Mouse (Mus musculus): ENCODE results near the gene Epn3. TPM values are rescaled to one million over a fixed set of nuclear protein-coding genes. Genes with fewer than 3 reads are reported as not detected.

Epn3 gene
- total and polyA plus RNA-seq, 2 experiments from 2014 or later: 2.7 to 3.6 TPM

DNA sequence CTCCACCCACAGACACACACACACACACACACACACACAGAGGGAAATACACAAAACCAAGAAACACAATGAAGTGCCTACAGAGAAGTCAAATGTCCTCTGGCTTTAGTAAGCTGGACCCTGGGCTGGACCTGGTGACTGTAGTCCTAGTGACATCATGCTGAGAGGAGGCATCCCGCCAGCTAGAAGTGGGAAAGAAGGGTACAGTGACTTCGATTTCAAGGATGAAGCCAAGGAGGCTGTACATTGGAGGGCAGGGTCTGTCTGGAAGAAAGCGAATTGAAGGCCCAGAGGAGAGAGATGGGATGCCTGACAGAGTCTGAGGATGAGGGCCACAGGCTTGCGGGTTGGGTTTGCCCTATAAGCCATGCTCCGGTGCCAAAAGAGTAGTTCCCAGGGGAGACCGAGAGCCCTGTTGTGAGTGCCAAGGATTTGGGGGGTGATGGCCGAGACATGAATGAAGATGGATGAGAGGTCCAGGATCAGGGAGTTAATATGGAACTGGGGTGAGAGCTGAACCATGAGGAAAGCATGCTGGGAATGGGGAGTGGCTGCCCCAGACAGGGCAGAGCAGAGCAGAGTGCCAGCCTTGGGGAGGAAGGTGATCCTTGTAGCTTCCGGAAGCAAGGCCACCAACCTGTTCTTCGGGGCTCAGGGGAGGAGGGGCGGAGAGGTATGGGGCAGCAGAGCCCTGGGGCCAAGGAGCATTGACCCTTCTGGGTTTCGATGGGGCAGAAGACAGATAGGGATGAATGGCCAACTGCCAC is 10.8 kb downstream of the Epn3 start:
- TF ChIP-seq CTCF (IDR thresholded peaks at IDR 0.05; ENCODE audit: low read depth): no peak
- ATAC-seq (no peak), DNase-seq (ENCODE audit: low spot score) (no peak)
- Histone ChIP-seq H3K36me3 (ENCODE audit: insufficient read depth, low read length) (no peaks in the 10 kb centered on the region), H3K4me3 (ENCODE audit: low read length) (no peak overlapping the region), H3K9me3 (ENCODE audit: low read length) (no peaks in the 10 kb centered on the region), H3K4me2 (ENCODE audit: low read depth, low read length) (no peak overlapping the region), H3K27ac (no peak overlapping the region), H3K4me1 (ENCODE audit: insufficient read depth, low read length) (peaks cover 7% of the 10 kb centered on the region; the same call in 1 of the 2 replicates), H3K9ac (replicated peaks; ENCODE audit: low read length) (no peak overlapping the region), H3K27me3 (ENCODE audit: insufficient read depth, low read length) (no peaks in the 10 kb centered on the region)
- WGBS: 86% methylated on average over 11 of the region's 11 CpGs

DNA sequence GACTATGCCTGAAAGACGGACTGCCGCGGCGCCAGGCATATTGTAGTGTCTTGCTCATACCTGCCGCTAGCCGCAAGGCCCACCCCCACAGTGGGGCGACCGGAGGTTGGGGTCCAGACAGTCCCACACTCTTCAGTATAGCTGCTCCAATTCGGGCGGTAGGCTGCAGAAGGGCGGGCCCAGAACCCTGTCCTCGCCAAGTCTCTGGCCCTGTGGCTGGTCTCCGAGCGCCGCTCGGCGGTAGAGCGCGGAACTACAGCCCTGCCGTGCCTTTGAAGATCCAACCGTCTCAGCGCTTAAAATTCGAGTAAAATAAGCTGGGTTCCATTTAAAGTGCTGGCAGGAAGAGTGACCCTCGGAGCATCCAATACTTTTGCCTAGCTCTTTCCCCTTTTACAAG is 13.8 kb downstream of the Epn3 start, which contains the start of gene Spata20:
Gene Spata20, minus strand, starts transcription at position 179 of the 400 bp plus-strand sequence.
- no peaks in the 10 kb centered on the region for H3K36me3 ChIP-seq (ENCODE audit: insufficient read depth, low read length)
- WGBS: 2% methylated on average over 24 of the region's 24 CpGs
- H3K4me2 ChIP-seq (ENCODE audit: low read depth, low read length): peak within 1 kb of the TSS; percentile 44
- ATAC-seq (peak; percentile 78), DNase-seq (ENCODE audit: low spot score) (peak; percentile 86)
- no peak within 1 kb of the TSS for H3K27ac ChIP-seq
- peak; percentile 99 for TF ChIP-seq CTCF (IDR thresholded peaks at IDR 0.05; ENCODE audit: low read depth)
- no peaks in the 10 kb centered on the region for H3K27me3 ChIP-seq (ENCODE audit: insufficient read depth, low read length)
- H3K9me3 ChIP-seq (ENCODE audit: low read length): no peaks in the 10 kb centered on the region
- peaks cover 2% of the 10 kb centered on the region; the same call in 1 of the 2 replicates for H3K4me1 ChIP-seq (ENCODE audit: insufficient read depth, low read length)
- H3K4me3 ChIP-seq (ENCODE audit: low read length): peak within 1 kb of the TSS; percentile 7; the same call in 1 of the 2 replicates
- H3K9ac ChIP-seq (replicated peaks; ENCODE audit: low read length): no peak within 1 kb of the TSS

DNA sequence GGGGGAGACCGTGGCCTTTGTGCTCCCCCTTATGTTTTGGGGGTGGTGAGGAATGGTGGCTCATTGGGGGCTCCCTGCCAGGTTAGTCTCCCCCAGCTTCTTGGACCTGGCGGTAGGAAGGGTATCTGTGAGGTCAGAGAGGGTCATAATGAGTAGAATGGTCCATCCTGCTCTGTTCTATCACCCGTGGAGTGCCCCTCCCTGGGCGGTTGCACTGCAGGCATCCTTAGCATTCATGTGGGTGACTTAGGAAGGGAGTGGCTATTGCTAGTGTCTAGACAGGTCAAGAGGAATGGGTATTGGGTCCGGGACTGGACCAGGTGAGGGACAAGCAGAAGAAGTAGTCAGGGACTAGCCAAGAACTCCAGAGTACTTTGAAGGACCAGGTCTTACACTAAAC is 14.6 kb downstream of the Epn3 start:
- Histone ChIP-seq H3K36me3 (ENCODE audit: insufficient read depth, low read length) (no peaks in the 10 kb centered on the region), H3K9ac (replicated peaks; ENCODE audit: low read length) (no peak overlapping the region), H3K4me1 (ENCODE audit: insufficient read depth, low read length) (no peaks in the 10 kb centered on the region; the same call in 1 of the 2 replicates), H3K9me3 (ENCODE audit: low read length) (no peaks in the 10 kb centered on the region), H3K4me3 (ENCODE audit: low read length) (no peak overlapping the region), H3K27me3 (ENCODE audit: insufficient read depth, low read length) (no peaks in the 10 kb centered on the region), H3K4me2 (ENCODE audit: low read depth, low read length) (no peak overlapping the region), H3K27ac (no peak overlapping the region)
- DNase-seq (ENCODE audit: low spot score) (no peak), ATAC-seq (no peak)
- 79% methylated on average over 5 of the region's 5 CpGs for WGBS
- no peak for TF ChIP-seq CTCF (IDR thresholded peaks at IDR 0.05; ENCODE audit: low read depth)

DNA sequence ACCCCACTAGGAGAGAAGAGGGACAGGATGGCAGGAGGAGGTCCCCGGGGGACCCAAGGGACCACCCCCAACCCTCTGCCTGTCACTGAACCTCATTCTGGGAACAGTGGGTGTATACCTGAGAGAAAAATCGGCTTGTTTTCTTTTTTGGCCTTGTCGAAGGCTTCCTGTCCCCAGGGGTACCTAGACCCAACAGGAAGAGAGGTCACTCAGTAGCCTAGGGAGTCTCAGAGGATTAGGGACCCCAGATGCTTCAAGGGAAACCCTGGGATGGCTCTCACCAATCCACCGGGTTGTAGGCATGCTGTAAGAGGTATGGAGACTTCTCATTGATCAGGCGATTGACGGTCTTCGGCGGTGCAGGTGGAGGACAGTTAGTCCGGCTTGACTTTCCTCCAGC is 15.1 kb downstream of the Epn3 start:
- Histone ChIP-seq H3K27me3 (ENCODE audit: insufficient read depth, low read length) (no peaks in the 10 kb centered on the region), H3K4me1 (ENCODE audit: insufficient read depth, low read length) (no peaks in the 10 kb centered on the region; the same call in 1 of the 2 replicates), H3K4me3 (ENCODE audit: low read length) (no peak overlapping the region), H3K9me3 (ENCODE audit: low read length) (no peaks in the 10 kb centered on the region), H3K27ac (no peak overlapping the region), H3K4me2 (ENCODE audit: low read depth, low read length) (no peak overlapping the region), H3K36me3 (ENCODE audit: insufficient read depth, low read length) (no peaks in the 10 kb centered on the region), H3K9ac (replicated peaks; ENCODE audit: low read length) (no peak overlapping the region)
- TF ChIP-seq CTCF (IDR thresholded peaks at IDR 0.05; ENCODE audit: low read depth): no peak
- WGBS: 91% methylated on average over 9 of the region's 9 CpGs
- ATAC-seq: no peak
- no peak for DNase-seq (ENCODE audit: low spot score)

DNA sequence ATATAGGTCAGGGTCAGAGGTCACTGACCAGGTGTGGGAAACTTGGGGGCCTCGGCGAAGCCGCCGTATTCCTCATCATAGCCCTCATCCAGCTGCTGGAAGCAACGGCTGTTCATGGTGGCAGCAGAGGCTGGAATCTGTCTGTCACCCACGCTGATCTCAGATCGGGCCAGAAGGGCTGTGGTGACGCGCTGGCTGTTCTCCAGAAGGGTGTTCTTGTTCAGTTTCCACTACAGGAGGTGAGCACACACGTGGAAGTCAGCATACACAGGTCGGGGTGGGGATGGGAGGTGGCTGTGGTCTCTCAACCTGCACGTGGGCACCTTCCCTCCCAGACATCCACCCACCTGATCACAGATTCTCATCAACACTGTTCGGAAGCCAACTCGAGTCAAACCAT is 15.9 kb downstream of the Epn3 start:
- Histone ChIP-seq H3K4me2 (ENCODE audit: low read depth, low read length) (no peak overlapping the region), H3K27ac (no peak overlapping the region), H3K9ac (replicated peaks; ENCODE audit: low read length) (no peak overlapping the region), H3K4me3 (ENCODE audit: low read length) (no peak overlapping the region), H3K27me3 (ENCODE audit: insufficient read depth, low read length) (no peaks in the 10 kb centered on the region), H3K9me3 (ENCODE audit: low read length) (no peaks in the 10 kb centered on the region), H3K4me1 (ENCODE audit: insufficient read depth, low read length) (no peaks in the 10 kb centered on the region; the same call in 1 of the 2 replicates), H3K36me3 (ENCODE audit: insufficient read depth, low read length) (no peaks in the 10 kb centered on the region)
- DNase-seq (ENCODE audit: low spot score) (no peak), ATAC-seq (no peak)
- no peak for TF ChIP-seq CTCF (IDR thresholded peaks at IDR 0.05; ENCODE audit: low read depth)
- WGBS: 76% methylated on average over 14 of the region's 14 CpGs

DNA sequence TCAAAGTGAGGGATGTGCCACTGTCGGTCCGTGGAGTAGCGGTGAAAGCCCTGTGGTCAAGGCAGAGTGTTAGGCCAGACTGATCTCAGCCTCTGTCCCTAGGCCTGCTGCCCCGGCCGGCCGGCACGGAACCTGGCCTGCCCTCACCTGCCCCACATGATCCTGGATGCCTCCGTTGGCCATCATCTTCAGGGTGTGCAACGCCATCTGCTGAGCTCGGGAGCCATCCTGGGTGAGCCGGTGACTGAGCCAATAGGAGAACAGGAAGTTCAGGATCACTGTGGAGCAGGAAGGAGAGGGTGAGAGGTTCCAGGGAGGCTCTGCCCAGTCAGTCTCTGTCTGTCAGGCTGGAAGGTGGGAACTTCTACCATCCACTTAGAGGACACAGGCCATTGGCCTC is 16.3 kb downstream of the Epn3 start:
- H3K9ac ChIP-seq (replicated peaks; ENCODE audit: low read length): no peak overlapping the region
- TF ChIP-seq CTCF (IDR thresholded peaks at IDR 0.05; ENCODE audit: low read depth): 0 out of 2 replicates have a peak, but pooled peaks have one; percentile 19
- no peak overlapping the region for H3K4me2 ChIP-seq (ENCODE audit: low read depth, low read length)
- no peaks in the 10 kb centered on the region; the same call in 1 of the 2 replicates for H3K4me1 ChIP-seq (ENCODE audit: insufficient read depth, low read length)
- no peak overlapping the region for H3K4me3 ChIP-seq (ENCODE audit: low read length)
- H3K36me3 ChIP-seq (ENCODE audit: insufficient read depth, low read length): no peaks in the 10 kb centered on the region
- H3K9me3 ChIP-seq (ENCODE audit: low read length): no peaks in the 10 kb centered on the region
- DNase-seq (ENCODE audit: low spot score) (no peak), ATAC-seq (no peak)
- no peaks in the 10 kb centered on the region for H3K27me3 ChIP-seq (ENCODE audit: insufficient read depth, low read length)
- WGBS: 81% methylated on average over 11 of the region's 11 CpGs
- no peak overlapping the region for H3K27ac ChIP-seq

DNA sequence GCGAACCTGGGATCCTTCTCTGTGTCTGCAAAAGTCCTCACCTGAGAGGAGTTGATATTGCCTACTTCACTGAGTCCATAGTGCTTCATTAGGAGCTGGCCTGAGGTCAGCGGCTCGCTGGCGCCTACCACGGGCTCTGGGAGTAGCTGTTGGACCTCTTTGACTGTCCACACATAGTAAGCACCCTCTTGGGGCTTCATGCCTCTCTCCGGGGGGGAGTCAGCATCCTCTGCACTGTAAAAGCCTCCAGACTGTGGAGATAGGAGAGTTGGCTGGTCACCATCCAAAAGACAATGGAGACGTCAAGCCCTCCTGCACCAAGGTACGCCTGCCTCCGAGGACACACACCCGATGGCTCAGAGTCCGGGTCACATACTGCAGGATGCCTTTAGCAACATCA is 17.0 kb downstream of the Epn3 start:
- no peaks in the 10 kb centered on the region for H3K9me3 ChIP-seq (ENCODE audit: low read length)
- H3K36me3 ChIP-seq (ENCODE audit: insufficient read depth, low read length): no peaks in the 10 kb centered on the region
- no peaks in the 10 kb centered on the region; the same call in 1 of the 2 replicates for H3K4me1 ChIP-seq (ENCODE audit: insufficient read depth, low read length)
- no peak overlapping the region for H3K4me2 ChIP-seq (ENCODE audit: low read depth, low read length)
- H3K27ac ChIP-seq: no peak overlapping the region
- H3K9ac ChIP-seq (replicated peaks; ENCODE audit: low read length): no peak overlapping the region
- no peak for DNase-seq (ENCODE audit: low spot score)
- 91% methylated on average over 11 of the region's 11 CpGs for WGBS
- no peak for TF ChIP-seq CTCF (IDR thresholded peaks at IDR 0.05; ENCODE audit: low read depth)
- no peak for ATAC-seq
- H3K27me3 ChIP-seq (ENCODE audit: insufficient read depth, low read length): no peaks in the 10 kb centered on the region
- H3K4me3 ChIP-seq (ENCODE audit: low read length): no peak overlapping the region
